Mouse (Mus musculus): ENCODE measurements around the gene Triml2. TPM values are rescaled to one million over a fixed set of nuclear protein-coding genes. Genes with fewer than 3 reads are reported as not detected.

Gene Triml2
- not detected for polyA plus RNA-seq (2014; fragmentation: Illumina TruSeq; extraction: RNeasy Lipid Tissue Mini Kit (QIAGEN cat#74804); ENCODE audit: low read depth, low replicate concordance)

DNA sequence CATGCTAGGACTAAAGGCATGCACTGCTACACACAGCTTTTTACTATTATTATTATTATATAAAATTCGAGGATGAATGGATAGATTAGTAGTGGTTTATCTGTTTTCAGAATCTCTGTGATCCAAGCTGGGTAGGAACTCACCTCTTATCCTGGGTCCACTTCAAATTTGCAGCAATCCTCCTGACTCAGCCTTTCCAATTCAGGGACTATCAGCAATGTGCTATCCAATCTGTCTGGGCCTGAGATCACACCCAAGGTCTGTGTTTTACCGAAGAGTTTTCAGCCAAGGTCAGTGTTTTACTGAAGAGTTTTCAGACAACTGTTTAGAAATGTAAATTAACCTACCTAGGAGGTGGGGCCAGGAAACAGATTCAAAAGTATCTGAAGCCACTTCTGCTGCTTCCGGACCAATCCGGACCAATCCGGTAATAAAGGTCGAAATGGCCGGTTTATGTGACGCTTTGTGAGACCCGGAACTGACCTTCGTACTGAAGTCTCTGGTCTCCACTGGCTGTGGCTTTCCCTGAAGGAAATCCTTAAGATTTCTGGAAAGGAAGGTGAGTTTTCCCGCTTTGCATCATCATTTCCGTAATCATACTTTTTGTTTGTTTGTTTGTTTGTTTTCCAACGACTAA lies at the start of gene Triml2:
Triml2 (plus strand) TSS at position 488 of the 637 bp plus-strand sequence.

DNA sequence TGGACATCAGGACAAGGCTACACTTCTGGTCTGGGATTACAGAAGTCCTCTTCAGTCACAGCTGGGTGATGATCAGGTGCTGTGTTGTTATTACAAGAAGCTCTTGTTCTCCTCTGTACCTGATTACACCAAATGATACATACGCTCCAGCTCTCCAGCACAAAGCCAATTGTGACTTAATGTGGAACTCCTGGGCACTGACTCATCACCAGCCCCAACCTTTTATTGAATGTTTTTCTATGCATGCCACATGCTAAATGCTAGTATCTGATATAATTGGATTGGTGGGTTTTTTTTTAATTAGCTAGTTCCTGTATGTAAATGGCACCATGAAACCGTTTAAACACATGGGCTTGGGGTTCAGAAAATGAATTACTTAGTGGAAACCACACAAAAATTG lies 39.0 kb upstream of the Triml2 start, which contains the start of gene Triml1:
Triml1 (minus strand) TSS at position 101 of the 400 bp plus-strand sequence.

Other genes with a start within 250 kb of the Triml2 start
- not detected for gene Triml1, start 39.1 kb upstream of the Triml2 start, polyA plus RNA-seq (2014; fragmentation: Illumina TruSeq; extraction: RNeasy Lipid Tissue Mini Kit (QIAGEN cat#74804); ENCODE audit: low read depth, low replicate concordance)
- gene Zfp42, start 126.4 kb downstream of the Triml2 start, polyA plus RNA-seq (2014; fragmentation: Illumina TruSeq; extraction: RNeasy Lipid Tissue Mini Kit (QIAGEN cat#74804); ENCODE audit: low read depth, low replicate concordance) = not detected